Mouse (Mus musculus) neural tube, embryonic 14.5 days (tissue): ENCODE results near the gene Lamp5. TPM values are rescaled to one million over a fixed set of nuclear protein-coding genes. Genes with fewer than 3 reads are reported as not detected.

Experiments used
- ATAC-seq: fragments of 200-750 bp; cut with Nextera tagmentation; 2 replicates; pipeline ENCODE4 v1.8.0; 2017; ENCODE audit warnings: low read depth, mild to moderate bottlenecking, moderate TSS enrichment, moderate library complexity
- H3K27ac ChIP-seq: fragments of 300-500 bp; sonication (generic); 2 replicates; pipeline ENCODE4 v1.5.1; 2014; ENCODE audit warnings: low read depth, mild to moderate bottlenecking, control low read depth, low read length, moderate library complexity, mixed read lengths
- H3K27me3 ChIP-seq: fragments of 300-500 bp; sonication (generic); 2 replicates; pipeline ENCODE4 v1.6.1; 2014; ENCODE audit warnings: low read length; ENCODE audit not compliant: control insufficient read depth, insufficient read depth
- H3K36me3 ChIP-seq: fragments of 300-500 bp; sonication (generic); 2 replicates; pipeline ENCODE4 v1.6.1; 2014; ENCODE audit warnings: low read length, mixed read lengths; ENCODE audit not compliant: control insufficient read depth, insufficient read depth
- H3K4me1 ChIP-seq: fragments of 300-500 bp; sonication (generic); 2 replicates; pipeline ENCODE4 v1.6.1; 2014; ENCODE audit warnings: low read length; ENCODE audit not compliant: control insufficient read depth, insufficient read depth
- H3K4me2 ChIP-seq: fragments of 300-500 bp; sonication (generic); 2 replicates; pipeline ENCODE4 v1.6.1; 2014; ENCODE audit warnings: mild to moderate bottlenecking, low read depth, low read length, control low read depth
- H3K4me3 ChIP-seq: fragments of 300-500 bp; sonication (generic); 2 replicates; pipeline ENCODE4 v1.5.1; 2014; ENCODE audit warnings: low read depth, low read length, control low read depth, mixed read lengths
- H3K9ac ChIP-seq: fragments of 300-500 bp; sonication (generic); replicated peaks from 2 replicates; pipeline ENCODE4 v1.6.1; 2014; ENCODE audit warnings: low read depth, mild to moderate bottlenecking, control low read depth, low read length, mixed read lengths
- H3K9me3 ChIP-seq: fragments of 300-500 bp; sonication (generic); 2 replicates; pipeline ENCODE4 v1.6.1; 2016; ENCODE audit warnings: low read length; ENCODE audit not compliant: control insufficient read depth
- WGBS: fragments of 180-500 bp; shearing (Covaris S2); extraction: QIAGEN DNeasy Blood & Tissue Kit; methylation state at CpG from one replicate; pipeline ENCODE4 v1.1.7; 2014; 5-methylcytosine and 5-hydroxymethylcytosine counted together
- polyA plus RNA-seq: library from polyadenylated mRNA; unstranded; fragments of >200 nt; fragmentation: Nextera tagmentation; extraction: Ambion mirVana; gene quantifications from 2 replicates; pipeline ENCODE4 v1.2.1, GENCODE M21; 2014

Gene Lamp5
- polyA plus RNA-seq, 1 experiment from 2014 or later: 351 TPM

GRCm38 (mm10) chr2:136118006-136118405 lies 66.0 kb downstream of the Lamp5 start:
- H3K4me3 ChIP-seq: no peak overlapping the region
- H3K36me3 ChIP-seq: no peaks in the 10 kb centered on the region

More at GRCm38 (mm10) chr2:136118006-136118405, 66.0 kb downstream of the Lamp5 start:
- no peak for ATAC-seq
- H3K27ac ChIP-seq: no peak overlapping the region
- H3K9me3 ChIP-seq: no peaks in the 10 kb centered on the region
- WGBS: 84% methylated on average over 2 of the region's 2 CpGs
- peaks cover 5% of the 10 kb centered on the region for H3K4me1 ChIP-seq
- no peak overlapping the region for H3K4me2 ChIP-seq
- no peaks in the 10 kb centered on the region for H3K27me3 ChIP-seq
- no peak overlapping the region for H3K9ac ChIP-seq
